Mouse (Mus musculus): Measurements from ENCODE around the gene Surf6. TPM values are rescaled to one million over a fixed set of nuclear protein-coding genes. Genes with fewer than 3 reads are reported as not detected.

The Surf6 gene
- total RNA-seq (2021), result 10 to 100 TPM; 23.1 to 24.8 TPM
- long read RNA-seq, experiment 1, transcript Surf6-201 (5 exons, 2,971 nt), result major isoform, 44 of 59 reads
- long read RNA-seq, experiment 1, partial matches to known transcripts, result 13 of 59 reads
- long read RNA-seq, experiment 1, other reads (novel, unspliced or antisense), result 1 of 59 reads
- long read RNA-seq, experiment 2, transcript Surf6-201 (5 exons, 2,971 nt), result major isoform, 9 of 14 reads
- long read RNA-seq, experiment 2, partial matches to known transcripts, result 1 of 14 reads
- long read RNA-seq, experiment 2, other reads (novel, unspliced or antisense), result 4 of 14 reads

- peak; percentile 95 for DNase-seq
Measured at GRCm38 (mm10) chr2:26902467-26903220, at the start of gene Surf6. TSS of gene Surf6 (minus strand) at chr2:26902879.

- no peak for DNase-seq
Measured at GRCm38 (mm10) chr2:26952193-26952592, 49.5 kb upstream of the Surf6 start.

- no peak for DNase-seq
Measured at GRCm38 (mm10) chr2:26951346-26951905, 48.7 kb upstream of the Surf6 start.

- DNase-seq, result no peak
Measured at GRCm38 (mm10) chr2:26950411-26950810, 47.7 kb upstream of the Surf6 start.

GRCm38 (mm10) chr2:26943253-26943652, 40.6 kb upstream of the Surf6 start:
- no peak for DNase-seq

GRCm38 (mm10) chr2:26941539-26941938, 38.9 kb upstream of the Surf6 start:
- no peak for DNase-seq

GRCm38 (mm10) chr2:26936425-26936824, 33.7 kb upstream of the Surf6 start:
- DNase-seq, result no peak

- no peak for DNase-seq
Measured at GRCm38 (mm10) chr2:26935286-26935685, 32.6 kb upstream of the Surf6 start.

GRCm38 (mm10) chr2:26933304-26934055, 30.8 kb upstream of the Surf6 start, which contains the start of the genes Surf4 and Stkld1:
TSS of gene Surf4 (minus strand) at chr2:26933928.
TSS of gene Stkld1 (plus strand) at chr2:26934047.
- DNase-seq, result peak; percentile 97

GRCm38 (mm10) chr2:26932473-26933303, 30.0 kb upstream of the Surf6 start:
- peak; percentile 58 for DNase-seq

GRCm38 (mm10) chr2:26930390-26930789, 27.7 kb upstream of the Surf6 start:
- DNase-seq, result peak; percentile 77

- DNase-seq, result no peak
Measured at GRCm38 (mm10) chr2:26927745-26928476, 25.2 kb upstream of the Surf6 start.

GRCm38 (mm10) chr2:26921784-26922183, 19.1 kb upstream of the Surf6 start:
- DNase-seq, result peak; percentile 79

GRCm38 (mm10) chr2:26920190-26920855, 17.6 kb upstream of the Surf6 start:
- no peak for DNase-seq

- DNase-seq, result no peak
Measured at GRCm38 (mm10) chr2:26919684-26920083, 17.0 kb upstream of the Surf6 start.

- no peak for DNase-seq
Measured at GRCm38 (mm10) chr2:26916738-26917137, 14.1 kb upstream of the Surf6 start.

- DNase-seq, result peak; percentile 85
Measured at GRCm38 (mm10) chr2:26915927-26916728, 13.4 kb upstream of the Surf6 start, which contains the start of the genes Surf2 and Surf1. TSS of gene Surf2 (plus strand) at chr2:26916367. TSS of gene Surf1 (minus strand) at chr2:26916530.

- no peak for DNase-seq
Measured at GRCm38 (mm10) chr2:26914148-26914941, 11.7 kb upstream of the Surf6 start.
